Mouse (Mus musculus): ENCODE measurements around the gene Pik3c2b. TPM values are rescaled to one million over a fixed set of nuclear protein-coding genes. Genes with fewer than 3 reads are reported as not detected.
A peak's percentile ranks its signal among the peaks of the same experiment; 100 is the strongest.

The Pik3c2b gene
- polyA plus RNA-seq, 1 experiment from 2014 or later: 22.0 TPM

GRCm38 (mm10) chr1:133060681-133061080 is 15.2 kb downstream of the Pik3c2b start:
- peaks cover 31% of the 10 kb centered on the region for H3K36me3 ChIP-seq (replicated peaks)
- no peak for ATAC-seq (ENCODE audit: low FRiP score)
- no peak overlapping the region for H3K4me3 ChIP-seq (replicated peaks)
- H3K4me1 ChIP-seq: peaks cover 25% of the 10 kb centered on the region
- WGBS: 67% methylated on average over 4 of the region's 4 CpGs
- H3K27ac ChIP-seq: no peak overlapping the region
- no peak overlapping the region for H3K4me2 ChIP-seq
- no peaks in the 10 kb centered on the region for H3K27me3 ChIP-seq
- no peaks in the 10 kb centered on the region for H3K9me3 ChIP-seq
- no peak overlapping the region for H3K9ac ChIP-seq

GRCm38 (mm10) chr1:133063164-133063563 is 17.7 kb downstream of the Pik3c2b start:
- 95% methylated on average over 6 of the region's 6 CpGs for WGBS
- Histone ChIP-seq H3K9ac (no peak overlapping the region), H3K27ac (no peak overlapping the region), H3K4me3 (replicated peaks) (no peak overlapping the region), H3K36me3 (replicated peaks) (peaks cover 53% of the 10 kb centered on the region), H3K4me1 (peaks cover 13% of the 10 kb centered on the region), H3K4me2 (no peak overlapping the region), H3K27me3 (no peaks in the 10 kb centered on the region), H3K9me3 (no peaks in the 10 kb centered on the region)
- no peak for ATAC-seq (ENCODE audit: low FRiP score)

GRCm38 (mm10) chr1:133068268-133068667 is 22.8 kb downstream of the Pik3c2b start:
- no peak overlapping the region for H3K9ac ChIP-seq
- no peak overlapping the region for H3K4me2 ChIP-seq
- no peaks in the 10 kb centered on the region for H3K27me3 ChIP-seq
- 66% methylated on average over 4 of the region's 5 CpGs for WGBS
- no peak overlapping the region for H3K4me3 ChIP-seq (replicated peaks)
- no peak for ATAC-seq (ENCODE audit: low FRiP score)
- H3K27ac ChIP-seq: 0 out of 2 replicates have a peak overlapping the region, but pooled peaks have one; percentile 9
- no peaks in the 10 kb centered on the region for H3K9me3 ChIP-seq
- peaks cover 16% of the 10 kb centered on the region for H3K4me1 ChIP-seq
- peaks cover 81% of the 10 kb centered on the region for H3K36me3 ChIP-seq (replicated peaks)

GRCm38 (mm10) chr1:133068669-133069274 is 23.3 kb downstream of the Pik3c2b start:
- Histone ChIP-seq H3K4me2 (no peak overlapping the region), H3K4me1 (peaks cover 16% of the 10 kb centered on the region), H3K4me3 (replicated peaks) (no peak overlapping the region), H3K36me3 (replicated peaks) (peaks cover 76% of the 10 kb centered on the region), H3K27me3 (no peaks in the 10 kb centered on the region), H3K27ac (peak overlapping the region; percentile 9; the same call in 1 of the 2 replicates), H3K9me3 (no peaks in the 10 kb centered on the region), H3K9ac (no peak overlapping the region)
- no peak for ATAC-seq (ENCODE audit: low FRiP score)
- WGBS: 89% methylated on average over 15 of the region's 15 CpGs

- no peaks in the 10 kb centered on the region for H3K9me3 ChIP-seq
- peaks cover 16% of the 10 kb centered on the region for H3K4me1 ChIP-seq
- H3K36me3 ChIP-seq (replicated peaks): peaks cover 74% of the 10 kb centered on the region
- H3K4me3 ChIP-seq (replicated peaks): no peak overlapping the region
- 0 out of 2 replicates have a peak overlapping the region, but pooled peaks have one; percentile 46 for H3K27ac ChIP-seq
- ATAC-seq (ENCODE audit: low FRiP score): no peak
- 84% methylated on average over 12 of the region's 12 CpGs for WGBS
- H3K4me2 ChIP-seq: no peak overlapping the region
- no peak overlapping the region for H3K9ac ChIP-seq
- H3K27me3 ChIP-seq: no peaks in the 10 kb centered on the region
Measured at GRCm38 (mm10) chr1:133069275-133070120, 24.0 kb downstream of the Pik3c2b start.

GRCm38 (mm10) chr1:133070157-133070556 is 24.7 kb downstream of the Pik3c2b start:
- Histone ChIP-seq H3K4me2 (no peak overlapping the region), H3K27me3 (no peaks in the 10 kb centered on the region), H3K4me3 (replicated peaks) (no peak overlapping the region), H3K27ac (0 out of 2 replicates have a peak overlapping the region, but pooled peaks have one; percentile 46), H3K9ac (no peak overlapping the region), H3K36me3 (replicated peaks) (peaks cover 75% of the 10 kb centered on the region), H3K9me3 (no peaks in the 10 kb centered on the region), H3K4me1 (peaks cover 16% of the 10 kb centered on the region)
- WGBS: 61% methylated on average over 3 of the region's 5 CpGs
- ATAC-seq (ENCODE audit: low FRiP score): no peak

GRCm38 (mm10) chr1:133071666-133072381 is 26.4 kb downstream of the Pik3c2b start:
- Histone ChIP-seq H3K4me3 (replicated peaks) (no peak overlapping the region), H3K4me1 (peaks cover 25% of the 10 kb centered on the region), H3K4me2 (no peak overlapping the region), H3K9ac (no peak overlapping the region), H3K36me3 (replicated peaks) (peaks cover 81% of the 10 kb centered on the region), H3K27ac (peak overlapping the region; percentile 26; the same call in 1 of the 2 replicates), H3K27me3 (no peaks in the 10 kb centered on the region), H3K9me3 (no peaks in the 10 kb centered on the region)
- ATAC-seq (ENCODE audit: low FRiP score): no peak
- 75% methylated on average over 16 of the region's 16 CpGs for WGBS

- peak overlapping the region; percentile 47; the same call in 1 of the 2 replicates for H3K27ac ChIP-seq
Measured at GRCm38 (mm10) chr1:133073327-133073856, 27.9 kb downstream of the Pik3c2b start.

GRCm38 (mm10) chr1:133074541-133074940 is 29.1 kb downstream of the Pik3c2b start:
- no peak overlapping the region for H3K27ac ChIP-seq
- H3K4me1 ChIP-seq: peaks cover 37% of the 10 kb centered on the region
- H3K27me3 ChIP-seq: no peaks in the 10 kb centered on the region
- no peak overlapping the region for H3K4me3 ChIP-seq (replicated peaks)
- no peaks in the 10 kb centered on the region for H3K9me3 ChIP-seq
- H3K36me3 ChIP-seq (replicated peaks): peaks cover 76% of the 10 kb centered on the region
- H3K4me2 ChIP-seq: no peak overlapping the region
- H3K9ac ChIP-seq: no peak overlapping the region
- no peak for ATAC-seq (ENCODE audit: low FRiP score)
- 95% methylated on average over 13 of the region's 13 CpGs for WGBS

More at GRCm38 (mm10) chr1:133073327-133073856, 27.9 kb downstream of the Pik3c2b start:
- Histone ChIP-seq H3K4me2 (no peak overlapping the region), H3K4me3 (replicated peaks) (no peak overlapping the region), H3K4me1 (peaks cover 37% of the 10 kb centered on the region), H3K27me3 (no peaks in the 10 kb centered on the region), H3K36me3 (replicated peaks) (peaks cover 79% of the 10 kb centered on the region), H3K9ac (no peak overlapping the region), H3K9me3 (no peaks in the 10 kb centered on the region)
- ATAC-seq (ENCODE audit: low FRiP score): no peak
- WGBS: 48% methylated on average over 9 of the region's 9 CpGs

- Histone ChIP-seq H3K9me3 (no peaks in the 10 kb centered on the region), H3K4me3 (replicated peaks) (no peak overlapping the region), H3K36me3 (replicated peaks) (peaks cover 67% of the 10 kb centered on the region), H3K4me1 (peaks cover 47% of the 10 kb centered on the region), H3K4me2 (no peak overlapping the region), H3K27ac (peak overlapping the region; percentile 98; the same call in 1 of the 2 replicates), H3K9ac (no peak overlapping the region), H3K27me3 (no peaks in the 10 kb centered on the region)
- 91% methylated on average over 6 of the region's 6 CpGs for WGBS
- no peak for ATAC-seq (ENCODE audit: low FRiP score)
Measured at GRCm38 (mm10) chr1:133075651-133076400, 30.4 kb downstream of the Pik3c2b start.

- Histone ChIP-seq H3K9me3 (no peaks in the 10 kb centered on the region), H3K27me3 (no peaks in the 10 kb centered on the region), H3K4me2 (no peak overlapping the region), H3K27ac (peak overlapping the region; percentile 98), H3K36me3 (replicated peaks) (peaks cover 68% of the 10 kb centered on the region), H3K4me1 (peaks cover 56% of the 10 kb centered on the region), H3K9ac (no peak overlapping the region; the same call in 1 of the 2 replicates), H3K4me3 (replicated peaks) (no peak overlapping the region)
- ATAC-seq (ENCODE audit: low FRiP score): no peak
- 60% methylated on average over 20 of the region's 20 CpGs for WGBS
Measured at GRCm38 (mm10) chr1:133076681-133077514, 31.4 kb downstream of the Pik3c2b start.

All from forebrain, embryonic 12.5 days (tissue).